ENCODE assay signal across 9 mouse cellular contexts in genomic region chr1:158214743-158215142, GRCm38 (mm10).
DNase-seq lines count a peak whose midpoint lies in the region; ATAC-seq lines count a peak whose summit lies in the region.
"Had no signal": no experiment of that assay in that cellular context is flagged by ENCODE, and none has a peak within 500 bp of the region (broad histone marks: within the 10 kb centered on the region; RNA-seq: fewer than 3 reads in every experiment).

No protein-coding gene starts in this region.

- no peak overlapping the region for H3K9ac ChIP-seq in heart, embryonic 11.5 days (ENCODE audit: low read depth, low read length)
- H3K9ac ChIP-seq: liver, embryonic 13.5 days had no signal

- no peaks in the 10 kb centered on the region for H3K36me3 ChIP-seq in heart, embryonic 11.5 days (ENCODE audit: control insufficient read depth, insufficient read depth, low read length)
- H3K36me3 ChIP-seq: liver, embryonic 13.5 days had no signal

- no peaks in the 10 kb centered on the region for H3K27me3 ChIP-seq in heart, embryonic 11.5 days (ENCODE audit: control insufficient read depth, insufficient read depth, low read length)
- H3K27me3 ChIP-seq: liver, embryonic 13.5 days had no signal

- H3K9me3 ChIP-seq in heart, embryonic 11.5 days (replicated peaks; ENCODE audit: control insufficient read depth, low read length), result no peaks in the 10 kb centered on the region
- H3K9me3 ChIP-seq: liver, embryonic 13.5 days had no signal

- H3K4me3 ChIP-seq in heart, embryonic 11.5 days (ENCODE audit: low read depth, low read length), result no peak overlapping the region
- H3K4me3 ChIP-seq: liver, embryonic 13.5 days had no signal

- DNase-seq in layer of hippocampus, adult 11-12 months (ENCODE audit: low spot score), result peak; percentile 32
- no peak for DNase-seq in layer of hippocampus, adult 9-10 months (ENCODE audit: low spot score)
- DNase-seq in MEL-GATA-1-ER (ENCODE audit: extremely low read depth, low read depth), result peak; percentile 62
- peak; percentile 53 for DNase-seq in adrenal gland, postnatal 14 days
- DNase-seq in urinary bladder, postnatal 25 days (ENCODE audit: low spot score), result no peak
- DNase-seq: liver, embryonic 13.5 days had no signal

- peak; percentile 78 for ATAC-seq in megakaryocyte progenitor cell, adult 5-6 weeks (replicated peaks; ENCODE audit: poor library complexity)
- no peak for ATAC-seq in heart, embryonic 11.5 days (replicated peaks; ENCODE audit: insufficient number of reproducible peaks, low FRiP score, low TSS enrichment)
- ATAC-seq: activated CD4-positive, CD25-positive, alpha-beta regulatory T cell, adult 4 months had no signal

- no peaks in the 10 kb centered on the region for H3K4me1 ChIP-seq in heart, embryonic 11.5 days (ENCODE audit: control insufficient read depth, insufficient read depth, low read length)
- H3K4me1 ChIP-seq: liver, embryonic 13.5 days had no signal

- H3K27ac ChIP-seq in heart, embryonic 11.5 days (ENCODE audit: low read depth, low read length), result no peak overlapping the region
- H3K27ac ChIP-seq: liver, embryonic 13.5 days had no signal

- 42% methylated on average over 5 of the region's 5 CpGs for WGBS in heart, embryonic 11.5 days (ENCODE audit: insufficient replicate concordance)

- H3K4me2 ChIP-seq in heart, embryonic 11.5 days, result no peak overlapping the region
- H3K4me2 ChIP-seq: liver, embryonic 13.5 days had no signal

Comparison
In these comparisons a context has a peak if more than half of its experiments do, and no peak if none do; other contexts are left out.
1. DNase-seq: peak in layer of hippocampus, adult 11-12 months (single experiment), MEL-GATA-1-ER (single experiment) and adrenal gland, postnatal 14 days (single experiment); none in layer of hippocampus, adult 9-10 months (single experiment) and urinary bladder, postnatal 25 days (single experiment).